Mouse (Mus musculus) erythroblast, embryonic 14.5 days (primary cell): ENCODE results near the gene Foxn3.

Experiments used
- GATA1 ChIP-seq: IDR thresholded peaks from 2 replicates; pipeline ENCODE4 v1.6.1; 2012; ENCODE audit warnings: low read length, inconsistent platforms, mixed read lengths
- TAL1 ChIP-seq: IDR thresholded peaks from 3 replicates; pipeline ENCODE4 v1.6.1; 2012; ENCODE audit warnings: low read length, inconsistent platforms, mixed read lengths

DNA sequence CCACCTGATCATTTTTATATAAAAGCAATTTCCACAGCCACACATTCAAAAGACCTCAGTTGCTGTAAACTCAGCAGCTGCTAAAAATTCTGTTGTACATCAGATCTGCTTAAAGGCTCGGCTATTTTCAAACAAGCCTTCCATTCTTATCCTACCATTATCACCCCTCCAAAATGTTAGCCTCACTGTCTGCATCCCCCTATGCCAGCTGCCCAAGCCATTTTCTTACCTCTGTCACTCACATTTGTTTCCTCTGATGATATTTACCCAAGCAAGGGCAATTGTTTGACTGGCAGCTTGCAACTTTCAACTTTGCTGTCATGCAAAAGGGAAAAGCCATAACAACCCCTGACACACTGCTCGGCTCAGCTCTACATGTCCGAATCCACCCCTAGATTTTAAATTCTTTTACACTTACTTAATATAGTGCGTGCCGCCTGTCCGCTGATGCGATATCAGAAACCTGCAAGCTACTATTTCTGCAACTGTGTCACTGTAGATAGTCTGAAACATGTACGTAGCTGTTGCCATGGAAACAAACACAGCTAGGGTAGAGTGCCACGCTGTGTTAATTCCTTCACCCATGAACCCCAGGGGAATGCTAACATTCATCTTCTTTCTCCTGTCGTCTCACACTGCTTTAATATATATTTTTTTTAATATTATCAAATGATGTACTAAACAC is 105.7 kb downstream of the Foxn3 start:
- TF ChIP-seq GATA1 (peak; percentile 60), TAL1 (peak; percentile 73)
